Mouse (Mus musculus) left cerebral cortex, postnatal 10 days (tissue): ENCODE data around the gene Kdelc2. TPM values are rescaled to one million over a fixed set of nuclear protein-coding genes. Genes with fewer than 3 reads are reported as not detected.
A peak's percentile ranks its signal among the peaks of the same experiment; 100 is the strongest.

Experiments
- DNase-seq, 2 experiments: peaks; one replicate each; pipeline ENCODE4 v3.0.0; 2021 to 2022; ENCODE audit warnings: low spot score in 2 of 2, mixed read lengths in 1 of 2; ENCODE audit errors: extremely low spot score in 1 of 2
- intact Hi-C: fragments of 180-260 bp; cut with DNase I; formaldehyde crosslinking; loops from one replicate; pipeline ENCODE4 v1.15.1; 2025
- total RNA-seq, 2 experiments: library from RNA; stranded (reverse); gene quantifications; 2 replicates each; pipeline ENCODE4 v1.2.3; 2021

Kdelc2 gene
- total RNA-seq, 2 experiments from 2014 or later = 8.7 to 9.9 TPM

DNA sequence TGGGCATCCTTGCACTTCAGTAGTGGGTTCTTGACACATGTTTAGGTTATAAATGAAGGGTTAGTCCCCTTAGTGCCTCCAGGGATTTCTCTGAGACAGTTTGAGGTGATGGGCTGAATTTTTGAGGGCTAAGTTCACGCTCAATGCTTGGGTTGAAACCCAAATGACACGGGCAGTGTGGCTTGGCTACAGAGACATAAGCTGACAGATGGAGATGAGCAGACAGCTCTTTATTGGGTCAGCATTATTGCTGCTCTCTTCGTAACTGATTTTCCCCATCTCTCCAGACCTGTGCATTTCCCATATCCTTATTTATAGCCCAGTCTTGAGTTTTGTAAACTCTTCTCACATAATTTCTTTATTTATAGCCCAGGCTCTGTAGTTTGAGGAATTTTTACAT is 5.7 kb upstream of the Kdelc2 start:
- intact Hi-C loops = no loop called here
- no peak for DNase-seq

DNA sequence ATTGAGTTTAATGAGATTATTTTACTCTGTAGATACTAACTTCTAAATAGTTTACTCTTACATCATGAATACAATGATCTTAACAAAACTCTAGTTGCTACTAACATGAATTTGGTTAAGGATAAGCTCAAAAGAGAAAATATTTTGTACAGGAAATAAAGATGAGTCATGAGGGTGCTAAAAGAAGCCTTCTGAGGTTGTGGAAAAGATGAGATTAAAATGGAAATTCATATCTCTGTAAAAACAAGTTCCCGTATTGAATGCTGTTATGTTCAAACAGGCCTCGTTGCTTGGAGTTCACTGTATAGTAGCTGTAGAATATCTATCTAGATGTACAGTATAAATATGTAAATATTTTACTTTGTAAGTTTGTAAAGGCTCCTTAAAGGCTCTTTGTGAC is 3.2 kb upstream of the Kdelc2 start:
- intact Hi-C loops = no loop called here
- DNase-seq = no peak

DNA sequence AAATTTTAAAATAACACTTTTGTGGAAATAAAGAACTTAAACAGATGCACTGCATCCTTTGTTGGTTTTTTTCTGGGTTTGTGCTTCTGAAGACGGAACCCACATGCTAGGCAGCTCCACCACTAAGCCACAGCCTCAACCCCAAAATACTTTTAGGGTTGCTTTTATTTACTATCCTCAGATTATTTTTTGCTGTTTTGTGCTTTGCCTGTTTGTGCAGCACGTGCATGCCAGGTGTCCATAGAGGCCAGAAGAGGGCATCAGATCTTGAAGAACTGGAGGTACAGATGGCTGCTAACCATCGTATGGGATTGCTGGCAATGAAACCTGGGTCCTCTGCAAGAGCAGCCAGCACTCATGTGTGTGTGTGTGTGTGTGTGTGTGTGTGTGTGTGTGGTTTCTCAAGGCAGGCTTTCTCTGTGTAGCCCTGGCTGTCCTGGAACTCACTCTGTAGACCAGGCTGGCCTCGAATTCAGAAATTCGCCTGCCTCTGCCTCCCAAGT is 2.7 kb upstream of the Kdelc2 start:
- intact Hi-C loops = no loop called here
- no peak for DNase-seq

DNA sequence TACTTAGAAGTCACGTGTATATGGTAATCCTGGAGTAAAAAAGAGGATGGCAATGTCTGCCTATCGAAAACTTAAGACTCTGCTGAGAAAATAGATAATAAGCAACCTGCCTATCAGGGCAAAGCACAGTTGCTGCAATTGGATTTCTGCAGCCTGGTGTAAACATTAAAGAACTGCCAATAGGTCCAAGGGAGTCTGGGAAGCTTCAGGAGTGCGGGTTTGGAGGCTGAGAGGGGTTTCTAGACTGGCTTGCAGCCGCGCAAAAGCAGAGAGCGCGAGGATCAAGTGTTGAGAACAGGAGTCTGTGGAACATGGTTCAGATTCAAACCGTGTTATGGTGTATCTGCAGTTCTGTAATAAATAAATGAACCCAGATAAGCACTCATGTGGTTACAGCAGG is 1.0 kb downstream of the Kdelc2 start:
- DNase-seq = peak in 1 of 2 experiments; percentile 30
- intact Hi-C loops = no loop called here

DNA sequence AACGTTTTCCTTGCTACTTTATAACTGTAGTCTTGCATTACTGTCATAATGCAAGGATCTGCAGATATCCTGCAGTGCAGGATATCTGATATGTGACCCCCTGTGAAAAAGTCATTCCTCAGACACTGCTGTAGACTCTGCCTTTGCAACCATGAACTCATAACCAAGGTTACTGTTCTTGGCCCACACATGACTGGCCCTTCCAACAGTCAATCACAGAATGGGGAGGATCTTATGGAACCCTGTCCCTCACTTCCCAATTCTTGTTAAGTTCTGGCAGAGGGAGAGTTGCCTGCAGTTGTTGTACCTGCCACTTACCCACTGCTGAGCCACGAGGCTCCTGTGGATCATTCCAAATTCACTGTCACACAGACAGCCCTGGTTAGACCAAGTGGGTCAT is 3.6 kb downstream of the Kdelc2 start:
- no peak for DNase-seq

DNA sequence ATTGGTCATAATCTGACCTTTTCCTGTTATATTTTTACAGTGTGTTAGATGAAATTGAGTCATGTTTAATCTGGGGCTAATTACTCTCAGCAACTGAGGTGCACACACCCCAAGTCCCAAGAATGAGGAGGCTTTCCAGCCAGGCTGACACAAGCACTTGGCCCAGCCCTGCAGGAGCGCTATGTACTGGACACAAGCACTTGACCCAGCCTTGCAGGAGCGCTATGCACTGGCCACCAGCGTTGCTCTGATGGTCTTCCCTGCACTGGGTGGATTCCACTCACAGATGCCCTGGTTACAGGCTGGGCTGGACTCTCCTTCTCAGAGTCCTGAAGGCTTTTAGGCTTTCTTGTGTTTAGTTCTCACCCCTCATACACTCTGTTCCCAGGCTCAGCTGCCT is 5.3 kb downstream of the Kdelc2 start:
- intact Hi-C loops = no loop called here
- DNase-seq = no peak

More for the DNA sequence above, 3.6 kb downstream of the Kdelc2 start:
- intact Hi-C loops = no loop called here

DNA sequence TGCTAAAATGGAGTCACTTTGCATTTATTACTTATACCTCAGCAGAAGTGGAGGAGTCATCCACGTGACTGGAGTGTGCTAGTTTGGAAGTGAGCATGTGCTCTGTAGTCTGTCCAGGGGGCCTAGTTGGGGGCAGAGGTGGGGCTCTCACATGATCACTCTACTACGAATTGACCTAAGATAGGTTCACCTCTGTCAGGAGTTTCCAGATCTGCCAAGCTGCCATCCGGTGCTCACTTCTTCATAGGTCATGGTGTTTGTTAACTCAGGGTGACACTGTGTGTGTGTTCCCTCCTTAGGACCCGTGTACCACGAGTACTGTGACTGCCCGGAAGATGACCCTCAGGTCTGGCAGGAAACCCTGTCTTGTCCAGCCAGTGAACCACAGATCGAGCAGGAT is 6.3 kb downstream of the Kdelc2 start:
- DNase-seq = no peak
- intact Hi-C loops = no loop called here

DNA sequence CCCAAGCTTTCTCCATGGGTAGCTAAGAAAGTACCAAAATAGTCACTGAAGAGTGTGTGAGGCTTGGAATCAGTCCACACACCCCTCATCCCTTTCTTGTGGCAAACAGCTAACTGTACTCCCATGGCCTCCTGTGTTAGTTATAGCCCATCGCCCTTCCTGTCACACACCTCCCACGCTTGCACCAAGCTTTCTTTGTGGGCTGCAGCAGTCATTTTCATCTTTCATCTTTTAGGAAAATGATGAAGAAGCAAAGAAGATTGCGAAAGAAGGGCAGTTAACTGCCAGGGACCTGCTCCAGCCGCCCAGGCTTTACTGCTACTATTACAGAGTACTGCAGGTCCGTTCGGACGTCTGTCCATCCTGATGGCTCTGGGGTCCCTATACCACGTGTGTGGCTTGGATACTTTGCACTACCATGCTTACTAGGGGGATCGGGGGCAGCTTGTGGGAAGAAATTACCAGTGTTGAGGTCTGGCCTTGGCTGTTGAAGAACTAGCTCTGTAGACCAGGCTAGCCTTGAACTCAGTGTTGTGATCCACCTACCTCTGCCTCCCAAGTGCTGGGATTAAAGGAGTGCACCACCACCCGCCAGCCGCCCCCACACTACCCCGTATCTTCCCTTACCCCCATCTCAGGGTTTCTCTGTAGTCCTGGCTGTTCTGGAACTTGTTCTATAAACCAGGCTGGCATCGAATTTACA is 14.0 kb downstream of the Kdelc2 start:
- no peak for DNase-seq

DNA sequence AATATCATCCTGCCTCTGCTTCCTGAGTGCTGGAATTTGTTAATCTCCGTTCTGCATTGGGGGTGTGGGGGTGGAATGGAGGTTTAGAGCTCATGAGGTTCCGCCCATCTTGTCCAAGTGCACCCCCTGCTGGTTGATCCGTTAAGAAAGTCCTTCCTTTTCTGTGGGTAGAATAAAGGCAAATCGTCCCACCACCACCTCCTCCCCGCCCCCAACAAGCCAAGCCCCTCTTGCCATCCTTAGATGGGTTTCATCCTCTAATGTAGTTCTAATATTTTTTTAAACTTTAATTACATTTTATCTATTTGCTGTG is 14.5 kb downstream of the Kdelc2 start:
- DNase-seq = peak in 1 of 2 experiments; percentile 65

More for the DNA sequence above, 14.0 kb downstream of the Kdelc2 start:
- intact Hi-C loops = loop anchor here (2.0 kb wide), 1 partner anchor 143 kb away; no protein-coding TSS in a partner anchor

DNA sequence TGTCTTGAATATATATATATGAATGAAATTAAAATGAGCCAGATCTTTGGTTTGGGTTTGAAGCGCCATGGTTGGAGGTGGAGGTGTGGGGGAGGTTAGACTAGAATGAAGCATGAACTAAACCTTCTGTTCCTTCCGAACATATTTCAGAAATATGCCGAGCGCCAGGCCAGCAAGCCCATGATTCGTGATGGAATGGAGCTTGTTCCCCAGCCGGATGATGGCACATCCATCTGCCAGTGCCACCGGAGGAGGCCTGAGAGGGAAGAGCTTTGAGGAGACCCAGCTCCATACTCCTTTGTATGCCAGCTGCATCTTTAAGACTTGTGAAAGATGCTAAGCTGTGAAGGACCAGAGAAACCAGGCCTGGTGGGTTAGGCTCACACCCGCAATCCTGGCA is 15.7 kb downstream of the Kdelc2 start:
- DNase-seq = no peak
- intact Hi-C loops = loop anchor here (2.0 kb wide), 1 partner anchor 145 kb away; no protein-coding TSS in a partner anchor

More for the DNA sequence above, 14.5 kb downstream of the Kdelc2 start:
- intact Hi-C loops = loop anchor here (2.0 kb wide), 1 partner anchor 144 kb away; no protein-coding TSS in a partner anchor

DNA sequence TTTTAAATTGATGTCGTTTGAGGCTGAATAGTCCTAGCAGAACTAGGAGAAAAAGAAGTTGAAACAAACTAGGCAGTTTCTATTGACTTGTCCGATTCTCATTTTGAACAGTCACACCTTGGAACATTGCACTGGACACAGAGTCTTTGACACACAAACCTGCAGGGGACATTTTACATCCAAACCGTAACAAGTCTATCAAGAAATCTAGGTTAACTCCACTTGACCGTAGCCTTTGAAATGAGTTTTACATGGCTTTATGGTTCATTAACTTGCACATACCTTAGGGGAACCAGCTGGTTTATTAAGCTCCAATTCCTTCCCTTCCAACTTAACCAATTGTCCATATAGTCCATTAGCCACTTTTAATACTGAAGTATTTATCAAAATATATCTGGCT is 16.9 kb downstream of the Kdelc2 start:
- intact Hi-C loops = no loop called here
- DNase-seq = no peak

DNA sequence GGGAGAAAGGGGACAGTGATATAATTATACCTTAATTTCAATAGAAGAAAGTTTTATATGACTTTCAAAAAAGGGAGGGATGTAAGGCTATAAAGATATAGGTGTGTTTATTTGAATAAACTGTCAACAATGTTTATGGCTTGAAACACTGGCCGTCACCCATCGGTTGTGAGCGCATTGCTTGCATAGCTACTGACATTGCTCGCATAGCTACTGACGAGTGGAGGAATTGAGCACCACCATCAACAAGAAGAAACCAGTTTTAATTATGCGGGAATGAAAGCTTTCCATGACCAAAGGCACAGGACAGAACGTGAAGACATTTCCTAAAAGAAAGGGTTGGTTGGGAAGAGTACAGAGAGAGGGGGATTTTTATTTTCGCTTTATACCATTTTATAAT is 17.3 kb downstream of the Kdelc2 start:
- DNase-seq = no peak
- intact Hi-C loops = no loop called here

DNA sequence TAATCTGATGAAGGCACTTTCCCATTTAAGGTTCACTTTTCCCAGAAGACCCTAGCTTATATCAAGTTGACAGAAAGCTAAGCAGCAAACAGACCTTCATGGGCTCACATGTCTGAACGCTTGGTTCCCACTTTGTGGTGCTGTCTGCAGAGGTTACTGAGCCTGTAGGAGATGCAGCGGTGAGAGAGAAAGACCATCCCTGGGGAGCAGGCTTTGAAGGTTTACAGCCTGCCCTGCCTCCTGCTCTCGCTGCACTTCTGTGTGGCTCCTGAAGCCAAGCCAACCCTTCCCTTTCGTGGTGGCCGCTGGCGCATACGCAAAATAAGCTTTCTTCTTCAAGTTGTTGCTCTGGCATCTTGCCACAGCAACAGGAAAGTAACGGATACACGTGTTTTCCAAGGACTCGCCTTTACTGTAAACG is 18.5 kb downstream of the Kdelc2 start, which contains the start of gene 4930550C14Rik:
TSS of gene 4930550C14Rik (plus strand) at position 35 of the 421 bp plus-strand sequence.
- DNase-seq = peak in 1 of 2 experiments; percentile 86
- intact Hi-C loops = no loop called here

DNA sequence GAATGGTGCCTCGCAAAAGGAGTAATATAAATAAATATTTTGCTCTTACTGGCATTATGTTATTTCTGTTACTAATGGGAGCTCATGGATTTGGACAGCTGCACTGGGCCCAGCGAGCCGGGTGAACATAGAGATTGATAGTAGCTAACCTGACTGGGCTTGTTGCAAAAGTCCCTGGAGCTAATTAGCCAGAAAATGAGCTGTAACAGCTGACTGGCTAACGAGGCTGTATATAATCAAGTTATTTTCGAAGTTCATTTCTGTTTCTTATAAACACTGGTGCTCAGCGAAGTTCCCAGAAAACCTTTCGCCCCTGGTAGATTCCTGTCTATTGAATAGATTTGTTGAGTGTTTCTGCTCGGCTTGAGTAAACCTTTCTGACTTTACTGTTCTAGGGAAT is 19.2 kb downstream of the Kdelc2 start:
- DNase-seq = no peak
- intact Hi-C loops = no loop called here

DNA sequence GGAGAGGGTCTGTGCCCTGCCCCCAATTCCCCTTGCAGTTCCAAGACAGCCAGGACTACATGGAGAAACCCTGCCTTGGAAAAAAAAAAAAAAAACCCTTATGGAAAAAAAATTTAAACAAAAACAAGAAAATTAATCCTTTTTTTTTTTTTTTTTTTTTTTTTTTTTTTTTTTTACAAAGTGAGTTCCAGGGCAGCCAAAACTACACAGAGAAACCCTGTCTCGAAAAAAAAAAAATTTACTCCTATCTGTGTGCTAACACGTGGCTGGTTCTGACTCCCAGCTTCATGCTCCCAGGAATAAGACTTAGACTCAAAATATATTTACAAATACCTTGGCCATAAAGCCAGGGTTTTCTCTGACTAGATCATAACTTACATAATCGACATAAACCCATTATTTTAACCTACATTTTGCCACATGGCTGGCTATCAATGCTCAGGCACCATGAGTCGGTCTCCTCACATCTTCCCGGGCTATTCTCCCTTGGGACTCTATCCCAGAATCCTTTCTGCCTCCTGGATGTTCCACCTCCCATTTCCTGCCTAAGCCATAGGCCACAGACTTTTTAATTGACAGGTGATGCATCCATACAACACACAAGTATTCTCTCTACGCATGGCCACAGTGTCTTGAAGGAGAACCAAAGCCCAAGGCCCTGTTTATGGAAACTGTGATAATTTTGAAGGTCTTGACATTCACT is 20.4 kb downstream of the Kdelc2 start:
- intact Hi-C loops = no loop called here
- DNase-seq = no peak

DNA sequence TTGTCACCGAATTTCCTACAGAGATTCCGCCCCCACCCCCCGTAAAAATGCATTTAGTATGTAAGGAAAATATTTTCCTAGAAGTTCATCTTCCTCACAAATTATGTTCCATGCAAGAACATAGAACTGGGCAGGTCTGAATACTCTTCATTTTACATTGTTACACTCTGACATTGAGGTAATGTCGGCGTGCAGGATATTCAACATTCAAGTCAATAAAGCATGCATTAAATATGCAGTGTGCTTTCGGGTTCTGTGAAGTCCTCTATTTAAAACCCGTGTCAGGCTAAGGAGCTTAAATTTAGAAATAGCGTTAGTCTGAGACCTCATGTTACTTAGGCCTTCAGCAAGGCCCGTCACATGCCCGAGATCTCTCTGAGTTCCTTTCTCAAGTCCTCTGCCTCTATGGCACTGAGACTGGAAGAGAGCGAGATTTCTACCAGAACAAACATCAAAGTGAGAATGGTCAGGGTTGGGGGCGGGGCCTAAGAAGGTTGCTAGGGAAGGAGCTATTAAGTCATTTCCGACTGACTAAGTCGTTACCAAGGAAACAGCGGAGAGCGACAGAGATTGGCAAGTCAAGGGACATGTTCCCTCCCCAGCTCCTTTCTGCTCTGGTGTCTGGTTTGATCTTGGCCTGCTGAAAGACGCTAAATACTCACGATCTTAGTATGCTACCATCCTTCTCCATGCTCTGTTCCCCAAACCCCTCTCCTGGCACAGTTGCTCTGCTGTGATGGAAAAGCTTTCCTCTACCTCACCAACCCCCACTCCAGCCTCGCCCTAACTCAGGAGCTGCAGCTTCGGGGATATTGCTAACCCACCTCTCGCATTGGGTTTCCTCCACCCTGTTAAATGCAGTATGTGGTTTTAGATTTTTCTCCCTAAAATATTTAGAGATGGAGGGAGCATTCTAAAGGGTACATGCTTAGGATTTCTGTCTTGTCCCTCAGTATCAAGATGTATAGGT is 21.2 kb downstream of the Kdelc2 start:
- intact Hi-C loops = no loop called here
- peak; percentile 77 to 92 for DNase-seq

DNA sequence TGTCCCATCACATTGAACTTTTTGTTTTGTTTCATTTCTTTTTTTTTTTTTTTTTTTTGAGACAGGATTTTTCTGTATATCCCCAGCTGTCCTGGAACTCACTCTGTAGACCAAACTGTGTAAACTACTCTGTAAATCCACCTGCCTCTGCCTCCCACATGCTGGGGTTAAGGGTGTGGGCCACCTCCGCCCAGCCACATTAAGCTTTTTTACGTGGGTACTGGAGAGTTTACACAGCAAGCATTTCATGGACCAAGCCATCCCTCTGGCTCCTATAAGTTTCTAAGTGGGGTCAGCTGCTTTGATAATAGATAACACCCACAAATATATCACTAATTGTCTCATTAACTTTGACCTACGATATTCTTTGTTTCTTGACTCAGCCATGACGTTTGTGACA is 24.7 kb downstream of the Kdelc2 start:
- no peak for DNase-seq
- intact Hi-C loops = no loop called here

DNA sequence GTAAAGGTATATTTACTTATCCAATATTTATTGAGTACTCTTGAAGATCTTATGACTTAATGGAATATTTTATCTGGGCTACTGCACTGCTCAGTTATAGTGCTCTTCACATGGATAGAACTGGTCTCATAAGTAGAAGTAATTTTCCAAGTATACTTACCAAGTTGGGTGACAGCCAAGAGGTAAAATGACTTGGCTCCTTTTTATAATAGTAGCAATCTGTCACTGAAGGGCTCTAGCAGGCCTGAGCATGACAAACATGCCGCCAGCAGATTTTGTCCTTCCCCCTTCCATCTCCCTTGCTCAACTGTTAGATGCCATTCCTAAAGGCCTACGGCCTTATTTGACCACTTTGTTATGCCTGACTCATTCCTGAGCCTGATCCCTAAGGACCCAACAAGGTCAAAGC is 25.1 kb downstream of the Kdelc2 start:
- intact Hi-C loops = no loop called here
- no peak for DNase-seq

DNA sequence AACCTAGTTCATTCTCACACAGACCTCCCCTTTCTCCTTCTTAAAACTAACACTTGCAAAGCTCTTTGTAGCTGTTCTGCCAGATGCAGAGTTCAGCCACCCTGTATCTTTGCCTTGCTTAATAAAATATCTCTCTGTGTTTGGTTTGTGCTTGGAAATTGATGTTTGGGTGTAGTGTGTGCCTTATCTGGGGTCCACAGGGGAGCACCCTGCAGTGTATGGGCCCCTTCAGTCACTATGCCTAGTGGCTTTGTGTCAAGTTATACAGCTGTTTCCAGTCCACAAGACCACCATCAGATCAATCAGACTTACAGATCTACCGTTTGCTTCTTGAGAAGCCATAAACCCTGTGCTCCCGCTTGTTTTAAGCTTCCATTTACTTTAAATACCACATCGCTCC is 25.6 kb downstream of the Kdelc2 start:
- intact Hi-C loops = no loop called here
- no peak for DNase-seq
